Mouse (Mus musculus) heart, embryonic 16.5 days (tissue): ENCODE results near the gene Trim72. TPM values are rescaled to one million over a fixed set of nuclear protein-coding genes. Genes with fewer than 3 reads are reported as not detected.
"Not testable (repeated sequence)": the region's sequence is repeated elsewhere in the genome, so short reads cannot be mapped to it uniquely, and the experiment has no call there.

ENCODE experiments used
- ATAC-seq: fragments of 200-750 bp; cut with Nextera tagmentation; replicated peaks from 2 replicates; pipeline ENCODE4 v1.8.0; 2017; ENCODE audit warnings: moderate number of reproducible peaks; ENCODE audit not compliant: insufficient read depth, low FRiP score; ENCODE audit errors: extremely low read depth
- H3K27ac ChIP-seq: fragments of 300-500 bp; sonication (generic); 2 replicates; pipeline ENCODE4 v1.5.1; 2014; ENCODE audit warnings: mild to moderate bottlenecking, low read length, control low read depth, moderate library complexity
- H3K27me3 ChIP-seq: fragments of 300-500 bp; sonication (generic); 2 replicates; pipeline ENCODE4 v1.6.1; 2014; ENCODE audit warnings: low read length, mixed read lengths; ENCODE audit not compliant: control insufficient read depth, insufficient read depth
- H3K36me3 ChIP-seq: fragments of 300-500 bp; sonication (generic); 2 replicates; pipeline ENCODE4 v1.6.1; 2014; ENCODE audit not compliant: control insufficient read depth, insufficient read depth
- H3K4me1 ChIP-seq: fragments of 300-500 bp; sonication (generic); 2 replicates; pipeline ENCODE4 v1.6.1; 2014; ENCODE audit warnings: low read length, mixed read lengths; ENCODE audit not compliant: control insufficient read depth, insufficient read depth
- H3K4me2 ChIP-seq: fragments of 300-500 bp; sonication (generic); 2 replicates; pipeline ENCODE4 v1.6.1; 2014; ENCODE audit warnings: low read depth, mild to moderate bottlenecking, control low read depth, low read length
- H3K4me3 ChIP-seq: fragments of 300-500 bp; sonication (generic); 2 replicates; pipeline ENCODE4 v1.5.1; 2014; ENCODE audit warnings: mild to moderate bottlenecking, control low read depth, low read length
- H3K9ac ChIP-seq: fragments of 300-500 bp; sonication (generic); 2 replicates; pipeline ENCODE4 v1.6.1; 2014; ENCODE audit warnings: low read length, control low read depth
- H3K9me3 ChIP-seq: fragments of 300-500 bp; sonication (generic); replicated peaks from 2 replicates; pipeline ENCODE4 v1.6.1; 2016; ENCODE audit warnings: low read length; ENCODE audit not compliant: control insufficient read depth
- whole genome bisulfite sequencing: fragments of 180-500 bp; shearing (Covaris S2); extraction: QIAGEN DNeasy Blood & Tissue Kit; methylation state at CpG from one replicate; pipeline ENCODE4 v1.1.7; 2014; 5-methylcytosine and 5-hydroxymethylcytosine counted together
- polyA plus RNA-seq: library from polyadenylated mRNA; unstranded; fragments of >200 nt; fragmentation: Nextera tagmentation; extraction: Ambion mirVana; gene quantifications from 2 replicates; pipeline ENCODE4 v1.2.1, GENCODE M21; 2015

The Trim72 gene
- polyA plus RNA-seq, 1 experiment from 2014 or later = 0.84 TPM

GRCm38 (mm10) chr7:128004487-128005362 is 976 bp downstream of the Trim72 start:
- Histone ChIP-seq H3K27me3 (no peaks in the 10 kb centered on the region), H3K4me2 (peak overlapping the region; percentile 41), H3K9me3 (no peaks in the 10 kb centered on the region), H3K27ac (no peak overlapping the region), H3K4me3 (no peak overlapping the region), H3K4me1 (peaks cover 19% of the 10 kb centered on the region), H3K9ac (peak overlapping the region; percentile 41), H3K36me3 (no peaks in the 10 kb centered on the region)
- 0 out of 2 replicates have a peak, but pooled peaks have one; percentile 20 for ATAC-seq
- WGBS = 32% methylated on average over 35 of the region's 35 CpGs

- 76% methylated on average over 7 of the region's 7 CpGs for WGBS
- no peak overlapping the region for H3K9ac ChIP-seq
- H3K4me2 ChIP-seq = no peak overlapping the region
- peaks cover 19% of the 10 kb centered on the region for H3K4me1 ChIP-seq
- no peaks in the 10 kb centered on the region for H3K9me3 ChIP-seq
- no peak overlapping the region for H3K27ac ChIP-seq
- no peaks in the 10 kb centered on the region for H3K27me3 ChIP-seq
- no peak overlapping the region for H3K4me3 ChIP-seq
- ATAC-seq = no peak
- no peaks in the 10 kb centered on the region for H3K36me3 ChIP-seq
These were observed 2.4 kb downstream of the Trim72 start for GRCm38 (mm10) chr7:128006193-128006592.

- no peak overlapping the region for H3K4me3 ChIP-seq
- H3K9ac ChIP-seq = no peak overlapping the region
These were observed 6.1 kb downstream of the Trim72 start for GRCm38 (mm10) chr7:128009715-128010340.

GRCm38 (mm10) chr7:128012136-128012780 is 8.5 kb downstream of the Trim72 start:
- no peak for ATAC-seq
- no peak overlapping the region for H3K9ac ChIP-seq
- H3K4me3 ChIP-seq = no peak overlapping the region
- H3K27ac ChIP-seq = no peak overlapping the region
- H3K4me2 ChIP-seq = no peak overlapping the region
- no peaks in the 10 kb centered on the region for H3K9me3 ChIP-seq
- H3K36me3 ChIP-seq = no peaks in the 10 kb centered on the region
- no peaks in the 10 kb centered on the region for H3K4me1 ChIP-seq
- WGBS = 80% methylated on average over 13 of the region's 13 CpGs
- no peaks in the 10 kb centered on the region for H3K27me3 ChIP-seq

More at GRCm38 (mm10) chr7:128009715-128010340, 6.1 kb downstream of the Trim72 start:
- H3K9me3 ChIP-seq = no peaks in the 10 kb centered on the region
- no peaks in the 10 kb centered on the region for H3K4me1 ChIP-seq
- no peak overlapping the region for H3K27ac ChIP-seq
- WGBS = 37% methylated on average over 40 of the region's 40 CpGs
- no peak for ATAC-seq
- no peaks in the 10 kb centered on the region for H3K36me3 ChIP-seq
- no peaks in the 10 kb centered on the region for H3K27me3 ChIP-seq
- H3K4me2 ChIP-seq = peak overlapping the region; percentile 44

- H3K4me2 ChIP-seq = no peak overlapping the region
- H3K27me3 ChIP-seq = no peaks in the 10 kb centered on the region
- H3K9me3 ChIP-seq = no peaks in the 10 kb centered on the region
- no peak overlapping the region for H3K9ac ChIP-seq
- no peak for ATAC-seq
- H3K27ac ChIP-seq = no peak overlapping the region
- H3K4me3 ChIP-seq = no peak overlapping the region
- whole genome bisulfite sequencing = 85% methylated on average over 13 of the region's 13 CpGs
- no peaks in the 10 kb centered on the region for H3K36me3 ChIP-seq
- H3K4me1 ChIP-seq = no peaks in the 10 kb centered on the region
These were observed 9.4 kb downstream of the Trim72 start for GRCm38 (mm10) chr7:128013116-128013515.

GRCm38 (mm10) chr7:128016134-128016533 is 12.4 kb downstream of the Trim72 start:
- H3K27me3 ChIP-seq, H3K4me3 ChIP-seq, ATAC-seq, H3K4me1 ChIP-seq, H3K9ac ChIP-seq, H3K4me2 ChIP-seq, H3K27ac ChIP-seq, H3K36me3 ChIP-seq, H3K9me3 ChIP-seq: not testable (repeated sequence)
- 64% methylated on average over 5 of the region's 5 CpGs for WGBS

GRCm38 (mm10) chr7:128016650-128017049 is 12.9 kb downstream of the Trim72 start:
- no peaks in the 10 kb centered on the region for H3K27me3 ChIP-seq
- no peaks in the 10 kb centered on the region for H3K4me1 ChIP-seq
- no peak overlapping the region for H3K27ac ChIP-seq
- H3K4me2 ChIP-seq = no peak overlapping the region
- no peak overlapping the region for H3K9ac ChIP-seq
- no peaks in the 10 kb centered on the region for H3K36me3 ChIP-seq
- no peak for ATAC-seq
- WGBS = 73% methylated on average over 6 of the region's 6 CpGs
- no peaks in the 10 kb centered on the region for H3K9me3 ChIP-seq
- H3K4me3 ChIP-seq = no peak overlapping the region

- Histone ChIP-seq H3K4me1 (no peaks in the 10 kb centered on the region), H3K9me3 (peaks cover 3% of the 10 kb centered on the region; the same call in 1 of the 2 replicates), H3K9ac (no peak overlapping the region), H3K36me3 (no peaks in the 10 kb centered on the region), H3K4me2 (no peak overlapping the region), H3K4me3 (no peak overlapping the region), H3K27ac (no peak overlapping the region), H3K27me3 (no peaks in the 10 kb centered on the region)
- 83% methylated on average over 3 of the region's 3 CpGs for WGBS
- no peak for ATAC-seq
These were observed 14.5 kb downstream of the Trim72 start for GRCm38 (mm10) chr7:128018275-128018674.

- no peaks in the 10 kb centered on the region for H3K27me3 ChIP-seq
- WGBS = 65% methylated on average over 2 of the region's 2 CpGs
- H3K9ac ChIP-seq = no peak overlapping the region
- no peak for ATAC-seq
- no peaks in the 10 kb centered on the region for H3K4me1 ChIP-seq
- H3K4me3 ChIP-seq = no peak overlapping the region
- H3K27ac ChIP-seq = no peak overlapping the region
- no peak overlapping the region for H3K4me2 ChIP-seq
- H3K36me3 ChIP-seq = no peaks in the 10 kb centered on the region
- H3K9me3 ChIP-seq = peaks cover 3% of the 10 kb centered on the region; the same call in 1 of the 2 replicates
These were observed 15.4 kb downstream of the Trim72 start for GRCm38 (mm10) chr7:128019187-128019586.
